Mouse (Mus musculus): ENCODE measurements at regions not wholly inside any gene's neighbourhood (a gene's known extent, or its start where the extent isn't known, plus 50 kb on each side); places are given as distances from the start of the nearest gene placed in this dataset.

GRCm38 (mm10) chr16:8117543-8118167, 307.3 kb downstream of the Tmem114 start:
- WGBS, result 41% methylated on average over 11 of the region's 11 CpGs
- Histone ChIP-seq H3K9me3 (replicated peaks; ENCODE audit: control insufficient read depth, low read length) (no peaks in the 10 kb centered on the region), H3K4me2 (ENCODE audit: low read depth, low read length) (no peak overlapping the region), H3K4me1 (ENCODE audit: control insufficient read depth, insufficient read depth, low read length) (no peaks in the 10 kb centered on the region), H3K27ac (ENCODE audit: low read length) (no peak overlapping the region), H3K4me3 (replicated peaks; ENCODE audit: low read length) (no peak overlapping the region), H3K27me3 (ENCODE audit: control insufficient read depth, insufficient read depth, low read length) (no peaks in the 10 kb centered on the region), H3K36me3 (ENCODE audit: control insufficient read depth, insufficient read depth, low read length) (no peaks in the 10 kb centered on the region), H3K9ac (ENCODE audit: low read length) (no peak overlapping the region)
- no peak for ATAC-seq (ENCODE audit: insufficient read depth, low FRiP score)

GRCm38 (mm10) chr16:8111329-8112116, 313.4 kb downstream of the Tmem114 start:
- no peak overlapping the region for H3K4me2 ChIP-seq (ENCODE audit: low read depth, low read length)
- H3K9ac ChIP-seq (ENCODE audit: low read length), result no peak overlapping the region
- no peaks in the 10 kb centered on the region for H3K27me3 ChIP-seq (ENCODE audit: control insufficient read depth, insufficient read depth, low read length)
- no peak for ATAC-seq (ENCODE audit: insufficient read depth, low FRiP score)
- H3K27ac ChIP-seq (ENCODE audit: low read length), result no peak overlapping the region
- H3K4me1 ChIP-seq (ENCODE audit: control insufficient read depth, insufficient read depth, low read length), result peaks cover 9% of the 10 kb centered on the region; the same call in 1 of the 2 replicates
- no peak overlapping the region for H3K4me3 ChIP-seq (replicated peaks; ENCODE audit: low read length)
- no peaks in the 10 kb centered on the region for H3K9me3 ChIP-seq (replicated peaks; ENCODE audit: control insufficient read depth, low read length)
- WGBS, result 39% methylated on average over 9 of the region's 9 CpGs
- H3K36me3 ChIP-seq (ENCODE audit: control insufficient read depth, insufficient read depth, low read length), result no peaks in the 10 kb centered on the region

- WGBS, result 37% methylated on average over 19 of the region's 19 CpGs
- H3K4me2 ChIP-seq (ENCODE audit: low read depth, low read length), result peak overlapping the region; percentile 33
- H3K27ac ChIP-seq (ENCODE audit: low read length), result peak overlapping the region; percentile 21; the same call in 1 of the 2 replicates
- no peaks in the 10 kb centered on the region for H3K9me3 ChIP-seq (replicated peaks; ENCODE audit: control insufficient read depth, low read length)
- H3K27me3 ChIP-seq (ENCODE audit: control insufficient read depth, insufficient read depth, low read length), result no peaks in the 10 kb centered on the region
- H3K36me3 ChIP-seq (ENCODE audit: control insufficient read depth, insufficient read depth, low read length), result no peaks in the 10 kb centered on the region
- ATAC-seq (ENCODE audit: insufficient read depth, low FRiP score), result no peak
- H3K4me1 ChIP-seq (ENCODE audit: control insufficient read depth, insufficient read depth, low read length), result peaks cover 9% of the 10 kb centered on the region; the same call in 1 of the 2 replicates
- H3K9ac ChIP-seq (ENCODE audit: low read length), result peak overlapping the region; percentile 37
- no peak overlapping the region for H3K4me3 ChIP-seq (replicated peaks; ENCODE audit: low read length)
These were observed 316.5 kb downstream of the Tmem114 start for GRCm38 (mm10) chr16:8108141-8109122.

- H3K27ac ChIP-seq (ENCODE audit: low read length), result no peak overlapping the region
- H3K27me3 ChIP-seq (ENCODE audit: control insufficient read depth, insufficient read depth, low read length), result no peaks in the 10 kb centered on the region
- H3K4me1 ChIP-seq (ENCODE audit: control insufficient read depth, insufficient read depth, low read length), result no peaks in the 10 kb centered on the region
- H3K9ac ChIP-seq (ENCODE audit: low read length), result no peak overlapping the region
- H3K4me2 ChIP-seq (ENCODE audit: low read depth, low read length), result no peak overlapping the region
- H3K36me3 ChIP-seq (ENCODE audit: control insufficient read depth, insufficient read depth, low read length), result no peaks in the 10 kb centered on the region
- 66% methylated on average over 2 of the region's 2 CpGs for whole genome bisulfite sequencing
- no peak for ATAC-seq (ENCODE audit: insufficient read depth, low FRiP score)
- no peak overlapping the region for H3K4me3 ChIP-seq (replicated peaks; ENCODE audit: low read length)
- no peaks in the 10 kb centered on the region for H3K9me3 ChIP-seq (replicated peaks; ENCODE audit: control insufficient read depth, low read length)
These were observed 345.9 kb downstream of the Tmem114 start for GRCm38 (mm10) chr16:8079024-8079423.

- Histone ChIP-seq H3K9ac (ENCODE audit: low read length) (no peak overlapping the region), H3K4me2 (ENCODE audit: low read depth, low read length) (no peak overlapping the region), H3K27me3 (ENCODE audit: control insufficient read depth, insufficient read depth, low read length) (no peaks in the 10 kb centered on the region), H3K36me3 (ENCODE audit: control insufficient read depth, insufficient read depth, low read length) (no peaks in the 10 kb centered on the region), H3K9me3 (replicated peaks; ENCODE audit: control insufficient read depth, low read length) (no peaks in the 10 kb centered on the region), H3K4me3 (replicated peaks; ENCODE audit: low read length) (no peak overlapping the region), H3K4me1 (ENCODE audit: control insufficient read depth, insufficient read depth, low read length) (no peaks in the 10 kb centered on the region), H3K27ac (ENCODE audit: low read length) (no peak overlapping the region)
- WGBS, result 58% methylated on average over 3 of the region's 3 CpGs
- ATAC-seq (ENCODE audit: insufficient read depth, low FRiP score), result no peak
These were observed 346.5 kb downstream of the Tmem114 start for GRCm38 (mm10) chr16:8078461-8078860.

GRCm38 (mm10) chr16:8074729-8075128, 350.2 kb downstream of the Tmem114 start:
- 67% methylated on average over 4 of the region's 4 CpGs for WGBS
- Histone ChIP-seq H3K9ac (ENCODE audit: low read length) (no peak overlapping the region), H3K9me3 (replicated peaks; ENCODE audit: control insufficient read depth, low read length) (no peaks in the 10 kb centered on the region), H3K4me2 (ENCODE audit: low read depth, low read length) (no peak overlapping the region), H3K4me1 (ENCODE audit: control insufficient read depth, insufficient read depth, low read length) (no peaks in the 10 kb centered on the region), H3K36me3 (ENCODE audit: control insufficient read depth, insufficient read depth, low read length) (no peaks in the 10 kb centered on the region), H3K27ac (ENCODE audit: low read length) (no peak overlapping the region), H3K27me3 (ENCODE audit: control insufficient read depth, insufficient read depth, low read length) (no peaks in the 10 kb centered on the region), H3K4me3 (replicated peaks; ENCODE audit: low read length) (no peak overlapping the region)
- ATAC-seq (ENCODE audit: insufficient read depth, low FRiP score), result no peak

- H3K4me3 ChIP-seq (replicated peaks; ENCODE audit: low read length), result no peak overlapping the region
- H3K36me3 ChIP-seq (ENCODE audit: control insufficient read depth, insufficient read depth, low read length), result no peaks in the 10 kb centered on the region
- no peaks in the 10 kb centered on the region for H3K9me3 ChIP-seq (replicated peaks; ENCODE audit: control insufficient read depth, low read length)
- H3K4me2 ChIP-seq (ENCODE audit: low read depth, low read length), result no peak overlapping the region
- no peak for ATAC-seq (ENCODE audit: insufficient read depth, low FRiP score)
- 48% methylated on average over 5 of the region's 5 CpGs for WGBS
- no peaks in the 10 kb centered on the region for H3K4me1 ChIP-seq (ENCODE audit: control insufficient read depth, insufficient read depth, low read length)
- no peaks in the 10 kb centered on the region for H3K27me3 ChIP-seq (ENCODE audit: control insufficient read depth, insufficient read depth, low read length)
- H3K9ac ChIP-seq (ENCODE audit: low read length), result no peak overlapping the region
- H3K27ac ChIP-seq (ENCODE audit: low read length), result no peak overlapping the region
These were observed 371.0 kb downstream of the Tmem114 start for GRCm38 (mm10) chr16:8053936-8054335.

- no peak overlapping the region for H3K4me2 ChIP-seq (ENCODE audit: low read depth, low read length)
- 62% methylated on average over 3 of the region's 3 CpGs for WGBS
- H3K9ac ChIP-seq (ENCODE audit: low read length), result no peak overlapping the region
- H3K4me1 ChIP-seq (ENCODE audit: control insufficient read depth, insufficient read depth, low read length), result no peaks in the 10 kb centered on the region
- no peak for ATAC-seq (ENCODE audit: insufficient read depth, low FRiP score)
- H3K4me3 ChIP-seq (replicated peaks; ENCODE audit: low read length), result no peak overlapping the region
- no peaks in the 10 kb centered on the region for H3K27me3 ChIP-seq (ENCODE audit: control insufficient read depth, insufficient read depth, low read length)
- no peak overlapping the region for H3K27ac ChIP-seq (ENCODE audit: low read length)
- no peaks in the 10 kb centered on the region for H3K9me3 ChIP-seq (replicated peaks; ENCODE audit: control insufficient read depth, low read length)
- H3K36me3 ChIP-seq (ENCODE audit: control insufficient read depth, insufficient read depth, low read length), result no peaks in the 10 kb centered on the region
These were observed 416.0 kb downstream of the Tmem114 start for GRCm38 (mm10) chr16:8008966-8009365.

Data from stomach, embryonic 16.5 days (tissue).